ENCODE assay signal across 7 mouse cellular contexts in genomic region chr17:12327847-12328518, GRCm38 (mm10). TPM values are rescaled to one million over a fixed set of nuclear protein-coding genes. Genes with fewer than 3 reads are reported as not detected.
DNase-seq lines count a peak whose midpoint lies in the region; ATAC-seq and TF ChIP-seq lines count a peak whose summit lies in the region.

No protein-coding gene starts in this region.

- peaks cover 10% of the 10 kb centered on the region for H3K36me3 ChIP-seq in hindbrain, embryonic 13.5 days
- no peaks in the 10 kb centered on the region for H3K36me3 ChIP-seq in stomach, embryonic 15.5 days

- 43% methylated on average over 14 of the region's 14 CpGs for WGBS in hindbrain, embryonic 13.5 days
- 22% methylated on average over 14 of the region's 14 CpGs for WGBS in stomach, embryonic 15.5 days

- H3K9ac ChIP-seq in hindbrain, embryonic 13.5 days, result no peak overlapping the region; the same call in 1 of the 2 replicates
- no peak overlapping the region for H3K9ac ChIP-seq in stomach, embryonic 15.5 days

- 0 out of 2 replicates have a peak overlapping the region, but pooled peaks have one; percentile 11 for H3K4me2 ChIP-seq in hindbrain, embryonic 13.5 days
- H3K4me2 ChIP-seq in stomach, embryonic 15.5 days, result peak overlapping the region; percentile 29

- ATAC-seq in hindbrain, embryonic 13.5 days (ENCODE audit: low FRiP score), result peak; percentile 39; the same call in 1 of the 2 replicates
- peak; percentile 82; the same call in 1 of the 2 replicates for ATAC-seq in stomach, embryonic 15.5 days (ENCODE audit: insufficient read depth, low FRiP score, low read depth)

- no peak overlapping the region for H3K4me3 ChIP-seq in hindbrain, embryonic 13.5 days
- no peak overlapping the region for H3K4me3 ChIP-seq in stomach, embryonic 15.5 days (replicated peaks)
- H3K4me3 ChIP-seq in left cerebral cortex, adult 2 months, result no peak overlapping the region

- no peaks in the 10 kb centered on the region for H3K9me3 ChIP-seq in hindbrain, embryonic 13.5 days
- H3K9me3 ChIP-seq in stomach, embryonic 15.5 days, result no peaks in the 10 kb centered on the region

- intact Hi-C loops in left cerebral cortex, adult 2 months (cut with DNase I), result no loop called here

- peaks cover 16% of the 10 kb centered on the region for H3K4me1 ChIP-seq in hindbrain, embryonic 13.5 days (replicated peaks)
- peaks cover 9% of the 10 kb centered on the region for H3K4me1 ChIP-seq in stomach, embryonic 15.5 days

- H3K27me3 ChIP-seq in hindbrain, embryonic 13.5 days, result no peaks in the 10 kb centered on the region
- no peaks in the 10 kb centered on the region for H3K27me3 ChIP-seq in stomach, embryonic 15.5 days (replicated peaks)

- no peak for TF ChIP-seq CTCF in left cerebral cortex, adult 2 months (IDR thresholded peaks at IDR 0.05)

- no peak overlapping the region for H3K27ac ChIP-seq in hindbrain, embryonic 13.5 days
- H3K27ac ChIP-seq in stomach, embryonic 15.5 days, result peak overlapping the region; percentile 3; the same call in 1 of the 2 replicates
- H3K27ac ChIP-seq in left cerebral cortex, adult 2 months, result no peak overlapping the region

- peak; percentile 93 for DNase-seq in 3T3-L1 (ENCODE audit: low read depth, low spot score)
- peak; percentile 26 for DNase-seq in ZHBTc4 (ENCODE audit: low read depth, low spot score)
- peak; percentile 35 for DNase-seq in forelimb bud, embryonic 11.5 days (ENCODE audit: low read depth, low spot score)
- peak; percentile 65 to 78 for DNase-seq in lung, adult 18-20 months
- DNase-seq in left cerebral cortex, adult 2 months (ENCODE audit: extremely low spot score in 1 of 2, low spot score in 2 of 2), result no peak

RNA-seq across cellular contexts. Expression of gene Map3k4, which starts 9.4 kb away (rescaled TPM):
- polyA plus RNA-seq in hindbrain, embryonic 13.5 days (2015; fragmentation: Nextera tagmentation; extraction: Ambion mirVana), result 41.1 and 45.8 TPM in 2 replicates
- 55.9 and 56.3 TPM in 2 replicates for polyA plus RNA-seq in stomach, embryonic 15.5 days (2015; fragmentation: Nextera tagmentation; extraction: Ambion mirVana)
- total RNA-seq in left cerebral cortex, adult 2 months (2021), result 10 to 100 TPM; 50.0 to 50.2 TPM

RNA-seq across cellular contexts. Expression of gene Plg, which starts 50.4 kb away (rescaled TPM):
- polyA plus RNA-seq in hindbrain, embryonic 13.5 days (2015; fragmentation: Nextera tagmentation; extraction: Ambion mirVana), result not detected in 2 replicates
- 7.3 and 16.8 TPM in 2 replicates for polyA plus RNA-seq in stomach, embryonic 15.5 days (2015; fragmentation: Nextera tagmentation; extraction: Ambion mirVana)
- under 1 TPM in 1 of 2 experiments, not detected in 1; 0.11 TPM for total RNA-seq in left cerebral cortex, adult 2 months (2021)

Comparison
In these comparisons a context has a peak if more than half of its experiments do, and no peak if none do; other contexts are left out.
1. DNase-seq: peak in 3T3-L1 (single experiment), ZHBTc4 (single experiment), forelimb bud, embryonic 11.5 days (single experiment) and lung, adult 18-20 months (2 of 2); none in left cerebral cortex, adult 2 months (0 of 2).